Mouse (Mus musculus): ENCODE results near the gene 4933407L21Rik. TPM values are rescaled to one million over a fixed set of nuclear protein-coding genes. Genes with fewer than 3 reads are reported as not detected.

4933407L21Rik gene
- total RNA-seq, 1 experiment, result 0.09 TPM

DNA sequence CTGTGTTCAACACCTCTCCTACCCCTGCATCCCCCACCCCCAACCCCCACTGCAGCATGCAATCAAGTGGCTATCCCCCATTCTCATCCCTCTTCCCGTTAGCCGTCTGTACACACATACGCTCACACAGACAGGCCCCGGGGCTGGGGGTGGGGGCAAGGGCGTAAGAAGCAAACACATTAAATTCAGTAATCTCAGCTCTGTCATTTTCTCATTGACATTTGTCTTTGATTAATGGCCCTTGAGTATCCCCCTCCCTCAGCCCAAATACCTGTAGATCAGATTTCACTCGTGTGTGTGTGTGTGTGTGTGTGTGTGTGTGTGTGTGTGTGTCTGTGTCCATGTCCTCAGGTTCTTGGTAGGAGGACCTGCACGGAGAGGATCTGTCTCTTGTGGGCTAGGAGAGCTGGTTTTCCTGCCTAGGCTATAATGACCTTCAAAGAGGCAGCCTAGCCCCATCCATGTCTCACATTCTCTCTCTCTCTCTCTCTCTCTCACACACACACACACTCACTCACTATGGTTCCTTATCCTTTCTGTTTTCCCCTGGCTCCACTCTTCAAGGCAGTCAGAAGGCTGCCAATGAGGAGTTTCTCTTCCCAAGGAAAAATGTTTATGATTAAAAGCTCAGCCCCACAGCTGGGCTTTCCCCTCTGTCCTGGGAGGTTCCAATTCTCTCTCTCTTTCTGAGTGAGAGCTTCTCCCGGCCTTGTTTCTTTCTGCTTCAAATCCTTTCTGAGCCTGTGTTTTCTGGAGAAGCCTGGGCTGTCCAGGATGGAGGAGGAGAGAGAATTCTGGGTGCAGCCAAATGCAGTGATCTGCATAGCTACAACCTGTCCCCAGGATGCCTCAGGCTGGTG lies 30.2 kb upstream of the 4933407L21Rik start:
- peaks cover 3% of the 10 kb centered on the region; the same call in 1 of the 2 replicates for H3K36me3 ChIP-seq (ENCODE audit: control insufficient read depth, insufficient read depth, low read length, poor library complexity, severe bottlenecking)
- peaks cover 0 to 22% of the 10 kb centered on the region in 2 experiments; a peak in 2 of 4 replicates for H3K4me1 ChIP-seq (ENCODE audit: control insufficient read depth in 2 of 2, insufficient read depth in 2 of 2, low read length in 2 of 2, poor library complexity in 1 of 2)
- in situ Hi-C loops (cut with MboI; ENCODE audit: low sequenced_read_pairs in 2 of 2, unreplicated experiment in 2 of 2), result no loop called here
- no peak overlapping the region for H3K4me3 ChIP-seq (ENCODE audit: insufficient read depth in 1 of 2, low read depth in 1 of 2, low read length in 2 of 2, poor library complexity in 1 of 2, severe bottlenecking in 1 of 2)
- H3K9ac ChIP-seq (ENCODE audit: insufficient read depth, low read depth, low read length, poor library complexity, severe bottlenecking), result no peak overlapping the region
- H3K27ac ChIP-seq (ENCODE audit: insufficient read depth, low read depth, low read length, poor library complexity, severe bottlenecking), result no peak overlapping the region
- no peak for DNase-seq (ENCODE audit: low read depth, low spot score)
- no peaks in the 10 kb centered on the region for H3K9me3 ChIP-seq (ENCODE audit: control insufficient read depth, insufficient read depth, low read depth, low read length)
- no peak for TF ChIP-seq ZC3H11A (IDR thresholded peaks at IDR 0.05; ENCODE audit: borderline replicate concordance, low read depth, low read length)
- no peak for TF ChIP-seq HCFC1 (IDR thresholded peaks at IDR 0.05; ENCODE audit: borderline replicate concordance, insufficient read depth, low read length)
- TF ChIP-seq CHD2 (IDR thresholded peaks at IDR 0.05; ENCODE audit: low read depth, low read length), result no peak
- no peak for TF ChIP-seq MAFK (IDR thresholded peaks at IDR 0.05; ENCODE audit: insufficient read depth, low read depth, low read length)
- TF ChIP-seq ZNF384 (IDR thresholded peaks at IDR 0.05; ENCODE audit: low read depth, low read length), result no peak

- no peak overlapping the region for H3K27ac ChIP-seq (ENCODE audit: insufficient read depth, low read depth, low read length, poor library complexity, severe bottlenecking)
- TF ChIP-seq CHD2 (IDR thresholded peaks at IDR 0.05; ENCODE audit: low read depth, low read length) (no peak), MAFK (IDR thresholded peaks at IDR 0.05; ENCODE audit: insufficient read depth, low read depth, low read length) (no peak), ZNF384 (IDR thresholded peaks at IDR 0.05; ENCODE audit: low read depth, low read length) (no peak), HCFC1 (IDR thresholded peaks at IDR 0.05; ENCODE audit: borderline replicate concordance, insufficient read depth, low read length) (no peak), ZC3H11A (IDR thresholded peaks at IDR 0.05; ENCODE audit: borderline replicate concordance, low read depth, low read length) (no peak)
- in situ Hi-C loops (cut with MboI; ENCODE audit: low sequenced_read_pairs in 2 of 2, unreplicated experiment in 2 of 2), result no loop called here
- H3K4me3 ChIP-seq (ENCODE audit: insufficient read depth in 1 of 2, low read depth in 1 of 2, low read length in 2 of 2, poor library complexity in 1 of 2, severe bottlenecking in 1 of 2), result no peak overlapping the region
- peaks cover 0 to 22% of the 10 kb centered on the region in 2 experiments; a peak in 2 of 4 replicates for H3K4me1 ChIP-seq (ENCODE audit: control insufficient read depth in 2 of 2, insufficient read depth in 2 of 2, low read length in 2 of 2, poor library complexity in 1 of 2)
- peaks cover 5% of the 10 kb centered on the region; the same call in 1 of the 2 replicates for H3K36me3 ChIP-seq (ENCODE audit: control insufficient read depth, insufficient read depth, low read length, poor library complexity, severe bottlenecking)
- no peak for DNase-seq (ENCODE audit: low read depth, low spot score)
- H3K9ac ChIP-seq (ENCODE audit: insufficient read depth, low read depth, low read length, poor library complexity, severe bottlenecking), result no peak overlapping the region
- H3K9me3 ChIP-seq (ENCODE audit: control insufficient read depth, insufficient read depth, low read depth, low read length), result no peaks in the 10 kb centered on the region
Observed at GRCm38 (mm10) chr1:85898761-85899387, 29.4 kb upstream of the 4933407L21Rik start.

DNA sequence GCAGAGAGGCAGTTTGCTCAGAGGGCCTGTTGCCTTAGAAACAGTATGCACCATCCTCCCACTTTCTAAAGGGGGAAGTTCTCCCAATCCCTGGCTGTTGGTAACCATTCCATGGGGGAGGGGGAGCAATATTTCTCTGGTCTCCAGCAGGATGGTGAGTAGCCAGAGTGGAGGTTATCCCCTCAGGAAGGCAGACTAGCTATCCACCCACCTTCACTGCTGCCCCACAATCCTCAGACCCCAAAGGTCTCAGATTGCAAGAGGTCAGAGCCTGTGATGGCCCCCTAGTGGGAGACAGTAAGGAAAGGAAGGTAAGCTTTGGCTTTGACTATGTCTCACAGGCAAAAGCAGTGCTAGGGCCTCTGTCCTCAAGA lies 28.9 kb upstream of the 4933407L21Rik start:
- no peaks in the 10 kb centered on the region for H3K9me3 ChIP-seq (ENCODE audit: control insufficient read depth, insufficient read depth, low read depth, low read length)
- peaks cover 9% of the 10 kb centered on the region; the same call in 1 of the 2 replicates for H3K36me3 ChIP-seq (ENCODE audit: control insufficient read depth, insufficient read depth, low read length, poor library complexity, severe bottlenecking)
- DNase-seq (ENCODE audit: low read depth, low spot score), result no peak
- in situ Hi-C loops (cut with MboI; ENCODE audit: low sequenced_read_pairs in 2 of 2, unreplicated experiment in 2 of 2), result no loop called here
- TF ChIP-seq ZC3H11A (IDR thresholded peaks at IDR 0.05; ENCODE audit: borderline replicate concordance, low read depth, low read length), result no peak
- no peak for TF ChIP-seq HCFC1 (IDR thresholded peaks at IDR 0.05; ENCODE audit: borderline replicate concordance, insufficient read depth, low read length)
- TF ChIP-seq CHD2 (IDR thresholded peaks at IDR 0.05; ENCODE audit: low read depth, low read length), result no peak
- TF ChIP-seq MAFK (IDR thresholded peaks at IDR 0.05; ENCODE audit: insufficient read depth, low read depth, low read length), result no peak
- TF ChIP-seq ZNF384 (IDR thresholded peaks at IDR 0.05; ENCODE audit: low read depth, low read length), result no peak
- no peak overlapping the region for H3K9ac ChIP-seq (ENCODE audit: insufficient read depth, low read depth, low read length, poor library complexity, severe bottlenecking)
- H3K4me1 ChIP-seq (ENCODE audit: control insufficient read depth in 2 of 2, insufficient read depth in 2 of 2, low read length in 2 of 2, poor library complexity in 1 of 2), result peaks cover 0 to 22% of the 10 kb centered on the region in 2 experiments; a peak in 2 of 4 replicates
- no peak overlapping the region for H3K4me3 ChIP-seq (ENCODE audit: insufficient read depth in 1 of 2, low read depth in 1 of 2, low read length in 2 of 2, poor library complexity in 1 of 2, severe bottlenecking in 1 of 2)
- no peak overlapping the region for H3K27ac ChIP-seq (ENCODE audit: insufficient read depth, low read depth, low read length, poor library complexity, severe bottlenecking)

- DNase-seq (ENCODE audit: low read depth, low spot score), result no peak
- H3K9me3 ChIP-seq (ENCODE audit: control insufficient read depth, insufficient read depth, low read depth, low read length), result no peaks in the 10 kb centered on the region
- in situ Hi-C loops (cut with MboI; ENCODE audit: low sequenced_read_pairs in 2 of 2, unreplicated experiment in 2 of 2), result no loop called here
- no peak overlapping the region for H3K27ac ChIP-seq (ENCODE audit: insufficient read depth, low read depth, low read length, poor library complexity, severe bottlenecking)
- TF ChIP-seq HCFC1 (IDR thresholded peaks at IDR 0.05; ENCODE audit: borderline replicate concordance, insufficient read depth, low read length), result no peak
- TF ChIP-seq CHD2 (IDR thresholded peaks at IDR 0.05; ENCODE audit: low read depth, low read length), result no peak
- no peak for TF ChIP-seq ZNF384 (IDR thresholded peaks at IDR 0.05; ENCODE audit: low read depth, low read length)
- no peak for TF ChIP-seq ZC3H11A (IDR thresholded peaks at IDR 0.05; ENCODE audit: borderline replicate concordance, low read depth, low read length)
- no peak for TF ChIP-seq MAFK (IDR thresholded peaks at IDR 0.05; ENCODE audit: insufficient read depth, low read depth, low read length)
- H3K36me3 ChIP-seq (ENCODE audit: control insufficient read depth, insufficient read depth, low read length, poor library complexity, severe bottlenecking), result peaks cover 17% of the 10 kb centered on the region; the same call in 1 of the 2 replicates
- no peak overlapping the region for H3K4me3 ChIP-seq (ENCODE audit: insufficient read depth in 1 of 2, low read depth in 1 of 2, low read length in 2 of 2, poor library complexity in 1 of 2, severe bottlenecking in 1 of 2)
- peaks cover 0 to 18% of the 10 kb centered on the region in 2 experiments; a peak in 2 of 4 replicates for H3K4me1 ChIP-seq (ENCODE audit: control insufficient read depth in 2 of 2, insufficient read depth in 2 of 2, low read length in 2 of 2, poor library complexity in 1 of 2)
- no peak overlapping the region for H3K9ac ChIP-seq (ENCODE audit: insufficient read depth, low read depth, low read length, poor library complexity, severe bottlenecking)
Observed at GRCm38 (mm10) chr1:85900521-85901333, 27.6 kb upstream of the 4933407L21Rik start.
